Mouse (Mus musculus) kidney, embryonic 16.5 days (tissue): Measurements from ENCODE around the gene Dock1. TPM values are rescaled to one million over a fixed set of nuclear protein-coding genes. Genes with fewer than 3 reads are reported as not detected.

Experiments
- ATAC-seq: fragments of 200-750 bp; cut with Nextera tagmentation; 2 replicates; pipeline ENCODE4 v1.8.0; 2017; ENCODE audit warnings: moderate TSS enrichment; ENCODE audit not compliant: low FRiP score, low TSS enrichment
- H3K27ac ChIP-seq: fragments of 300-500 bp; sonication (generic); 2 replicates; pipeline ENCODE4 v1.5.1; 2014; ENCODE audit warnings: low read length
- H3K27me3 ChIP-seq: fragments of 300-500 bp; sonication (generic); 2 replicates; pipeline ENCODE4 v1.6.1; 2014; ENCODE audit warnings: low read length, control low read depth, mixed read lengths; ENCODE audit not compliant: insufficient read depth
- H3K36me3 ChIP-seq: fragments of 300-500 bp; sonication (generic); 2 replicates; pipeline ENCODE4 v1.6.1; 2014; ENCODE audit warnings: low read length, control low read depth, mixed read lengths; ENCODE audit not compliant: insufficient read depth
- H3K4me1 ChIP-seq: fragments of 300-500 bp; sonication (generic); 2 replicates; pipeline ENCODE4 v1.6.1; 2014; ENCODE audit warnings: low read length, control low read depth, mixed read lengths; ENCODE audit not compliant: insufficient read depth
- H3K4me2 ChIP-seq: fragments of 300-500 bp; sonication (generic); replicated peaks from 2 replicates; pipeline ENCODE4 v1.6.1; 2014; ENCODE audit warnings: low read depth, low read length
- H3K4me3 ChIP-seq: fragments of 300-500 bp; sonication (generic); 2 replicates; pipeline ENCODE4 v1.5.1; 2014; ENCODE audit warnings: mild to moderate bottlenecking, low read length
- H3K9ac ChIP-seq: fragments of 300-500 bp; sonication (generic); replicated peaks from 2 replicates; pipeline ENCODE4 v1.6.1; 2014; ENCODE audit warnings: low read length
- H3K9me3 ChIP-seq: fragments of 300-500 bp; sonication (generic); 2 replicates; pipeline ENCODE4 v1.6.1; 2016; ENCODE audit warnings: low read length, control low read depth
- WGBS: fragments of 180-500 bp; shearing (Covaris S2); extraction: QIAGEN DNeasy Blood & Tissue Kit; methylation state at CpG from one replicate; pipeline ENCODE4 v1.1.7; 2014; 5-methylcytosine and 5-hydroxymethylcytosine counted together
- polyA plus RNA-seq: library from polyadenylated mRNA; unstranded; fragments of >200 nt; fragmentation: Nextera tagmentation; extraction: Ambion mirVana; gene quantifications from 2 replicates; pipeline ENCODE4 v1.2.1, GENCODE M21; 2015

Dock1 gene
- polyA plus RNA-seq, 1 experiment from 2014 or later = 41.4 TPM

DNA sequence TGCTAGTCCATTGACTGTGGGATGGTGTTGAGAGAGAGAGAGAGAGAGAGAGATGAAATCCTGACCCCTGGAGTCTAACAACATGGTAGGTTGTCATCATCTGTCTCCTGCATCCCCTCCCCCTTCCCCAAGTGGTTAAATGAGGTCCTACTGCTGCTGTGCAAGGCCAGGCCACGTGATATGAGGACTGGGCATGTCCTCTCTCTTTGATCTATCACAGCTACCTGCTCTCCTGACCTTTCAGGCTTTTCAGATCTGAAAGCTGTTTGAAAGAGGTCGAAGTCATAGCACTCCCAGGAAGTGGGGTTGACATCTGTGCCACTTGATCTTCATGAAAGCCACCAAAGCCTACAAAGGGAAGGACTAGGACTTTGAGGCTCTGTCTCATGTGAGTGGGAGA is 365.2 kb downstream of the Dock1 start:
- peaks cover 43% of the 10 kb centered on the region for H3K4me1 ChIP-seq
- no peak overlapping the region for H3K4me3 ChIP-seq
- 19% methylated on average over 2 of the region's 2 CpGs for WGBS
- no peaks in the 10 kb centered on the region for H3K27me3 ChIP-seq
- no peak overlapping the region for H3K9ac ChIP-seq
- no peak for ATAC-seq
- H3K36me3 ChIP-seq = no peaks in the 10 kb centered on the region
- no peak overlapping the region for H3K4me2 ChIP-seq
- no peak overlapping the region for H3K27ac ChIP-seq
- H3K9me3 ChIP-seq = no peaks in the 10 kb centered on the region

DNA sequence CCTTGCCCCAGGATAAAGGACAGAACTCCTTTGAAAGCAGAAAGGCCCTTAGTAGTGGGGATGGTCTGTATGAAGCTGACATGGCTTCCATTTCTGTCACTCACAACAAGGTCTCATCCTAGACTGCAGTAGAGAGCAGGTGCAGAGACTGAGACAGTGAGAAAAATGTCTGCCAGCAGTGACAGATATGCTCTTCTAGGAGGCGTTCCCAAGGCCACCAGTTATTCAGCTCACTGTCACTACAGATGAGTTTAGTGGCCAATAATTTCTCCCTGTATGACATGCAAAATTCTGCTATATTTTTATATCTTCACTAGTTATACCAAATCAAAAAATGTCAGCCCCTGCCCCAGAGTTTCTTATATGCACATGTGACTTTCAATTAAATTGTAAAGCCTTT is 368.5 kb downstream of the Dock1 start:
- peaks cover 31% of the 10 kb centered on the region for H3K4me1 ChIP-seq
- H3K27ac ChIP-seq = no peak overlapping the region
- no peak overlapping the region for H3K4me3 ChIP-seq
- no peaks in the 10 kb centered on the region for H3K27me3 ChIP-seq
- H3K36me3 ChIP-seq = no peaks in the 10 kb centered on the region
- 86% methylated on average over 1 of the region's 1 CpGs for WGBS
- H3K4me2 ChIP-seq = no peak overlapping the region
- no peak overlapping the region for H3K9ac ChIP-seq
- ATAC-seq = no peak
- H3K9me3 ChIP-seq = no peaks in the 10 kb centered on the region

DNA sequence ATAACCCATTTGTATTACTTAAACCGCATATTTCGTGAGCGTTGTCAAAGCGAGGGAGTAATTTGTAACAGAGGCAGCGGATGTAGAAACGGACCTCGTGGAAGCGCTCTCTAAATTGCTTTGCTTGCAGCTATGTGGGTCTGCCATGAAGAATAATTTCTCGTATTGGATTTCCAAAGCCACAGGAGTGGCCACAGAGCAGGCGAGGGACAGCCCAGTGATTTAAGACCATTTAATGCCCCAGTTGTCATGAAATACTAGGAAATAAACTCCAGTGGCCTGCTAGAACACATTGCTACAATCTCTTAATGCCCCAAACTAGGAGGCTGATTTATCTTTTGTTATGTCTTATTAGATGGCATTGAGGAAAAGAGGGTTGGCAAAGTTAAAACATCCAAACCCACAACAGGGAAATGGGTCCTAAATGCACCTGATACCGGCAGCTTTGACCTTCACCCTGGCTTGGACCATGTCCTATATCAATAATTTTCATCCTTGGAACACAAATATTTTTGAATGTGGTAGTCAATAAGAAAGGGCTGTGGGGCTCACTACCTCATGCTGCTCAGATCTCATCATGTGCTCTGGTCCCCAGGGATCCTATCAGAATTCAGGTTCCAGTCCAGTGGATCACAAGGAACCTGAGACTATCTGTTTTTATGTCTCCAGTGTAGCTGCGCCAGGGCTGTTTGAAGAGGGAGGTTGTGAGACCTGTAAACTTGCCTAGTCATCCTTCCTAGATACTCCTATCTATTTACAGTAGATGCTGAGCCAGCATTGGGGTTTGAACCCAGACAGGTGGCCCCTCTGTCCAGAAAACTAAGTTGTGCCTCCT is 373.7 kb downstream of the Dock1 start:
- H3K4me3 ChIP-seq = no peak overlapping the region
- 41% methylated on average over 12 of the region's 12 CpGs for WGBS
- peak overlapping the region; percentile 12; the same call in 1 of the 2 replicates for H3K27ac ChIP-seq
- no peaks in the 10 kb centered on the region for H3K27me3 ChIP-seq
- no peak overlapping the region for H3K9ac ChIP-seq
- no peaks in the 10 kb centered on the region for H3K4me1 ChIP-seq
- peaks cover 8% of the 10 kb centered on the region; the same call in 1 of the 2 replicates for H3K9me3 ChIP-seq
- H3K4me2 ChIP-seq = peak overlapping the region; percentile 2; the same call in 1 of the 2 replicates
- ATAC-seq = peak; percentile 59; the same call in 1 of the 2 replicates
- no peaks in the 10 kb centered on the region for H3K36me3 ChIP-seq

DNA sequence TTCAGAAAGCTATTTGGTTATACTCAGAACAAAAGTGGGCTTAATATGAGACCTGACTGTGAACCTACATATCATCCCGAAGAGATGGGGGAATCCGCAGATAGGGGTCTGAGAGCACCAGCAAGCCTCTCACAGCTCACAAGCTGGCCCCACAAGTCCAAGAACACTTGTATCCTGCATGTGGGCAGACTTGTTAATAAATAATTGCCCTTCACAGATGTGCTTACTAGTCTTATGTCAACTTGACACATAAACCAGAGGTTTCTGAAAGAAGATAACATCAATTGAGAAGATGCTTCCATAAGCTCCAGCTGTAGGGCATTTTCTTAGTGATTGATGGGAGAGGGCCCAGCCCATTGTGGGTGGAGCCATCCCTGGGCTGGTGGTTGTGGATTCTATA is 379.0 kb downstream of the Dock1 start:
- Histone ChIP-seq H3K36me3 (no peaks in the 10 kb centered on the region), H3K4me3 (no peak overlapping the region), H3K27me3 (no peaks in the 10 kb centered on the region), H3K27ac (no peak overlapping the region), H3K4me1 (peaks cover 3% of the 10 kb centered on the region; the same call in 1 of the 2 replicates), H3K9me3 (peaks cover 6% of the 10 kb centered on the region; the same call in 1 of the 2 replicates), H3K9ac (no peak overlapping the region), H3K4me2 (no peak overlapping the region)
- WGBS = 87% methylated on average over 2 of the region's 2 CpGs
- no peak for ATAC-seq

DNA sequence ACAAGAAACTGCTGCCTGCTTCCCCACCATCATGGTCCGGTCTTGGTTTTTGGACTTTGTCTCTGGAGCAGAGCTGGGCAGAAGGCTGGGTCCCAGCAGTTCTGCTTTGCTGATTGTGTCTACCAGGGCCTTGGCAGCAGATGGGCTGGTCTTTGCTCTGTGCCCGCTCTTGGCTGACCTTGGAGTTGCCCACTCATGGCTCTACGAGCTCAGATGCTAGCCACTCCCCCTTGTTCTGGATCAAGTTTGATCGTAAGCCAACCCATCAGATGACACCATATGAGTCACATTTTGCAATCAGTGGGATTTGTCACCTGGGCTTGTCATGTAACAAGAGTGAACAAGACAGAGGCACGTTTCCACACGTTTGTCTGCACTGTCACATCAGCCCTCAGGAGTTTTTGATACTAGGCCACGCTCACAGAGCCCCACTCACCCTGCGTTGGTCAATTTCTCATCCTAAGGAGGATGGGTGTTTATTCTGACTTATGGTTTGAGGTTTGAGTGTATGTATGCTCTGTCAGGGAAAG is 382.8 kb downstream of the Dock1 start:
- H3K27ac ChIP-seq = no peak overlapping the region
- H3K4me2 ChIP-seq = no peak overlapping the region
- 88% methylated on average over 8 of the region's 8 CpGs for WGBS
- no peak overlapping the region for H3K4me3 ChIP-seq
- H3K36me3 ChIP-seq = peaks cover 9% of the 10 kb centered on the region
- no peak overlapping the region for H3K9ac ChIP-seq
- peaks cover 3% of the 10 kb centered on the region; the same call in 1 of the 2 replicates for H3K4me1 ChIP-seq
- H3K9me3 ChIP-seq = no peaks in the 10 kb centered on the region
- H3K27me3 ChIP-seq = no peaks in the 10 kb centered on the region
- no peak for ATAC-seq

DNA sequence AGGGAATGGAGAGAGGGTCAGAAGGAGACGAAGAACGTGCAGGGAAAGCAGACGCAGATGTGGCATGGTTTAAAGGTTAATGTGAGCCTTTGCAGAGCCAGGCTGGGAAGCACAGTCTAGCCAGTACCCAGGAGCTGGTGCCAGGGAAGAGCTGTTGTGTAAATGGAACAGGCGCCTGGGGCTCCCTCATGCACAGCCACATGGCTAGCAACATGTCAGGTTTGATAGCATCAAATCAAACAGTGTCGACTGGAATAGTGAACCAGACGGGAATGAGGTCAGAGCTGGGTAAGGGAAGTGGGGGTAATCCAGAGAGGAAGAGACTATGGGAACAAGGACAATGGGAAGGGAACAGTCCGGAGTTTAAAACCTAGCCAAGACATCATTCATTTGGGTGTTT is 384.2 kb downstream of the Dock1 start:
- Histone ChIP-seq H3K9me3 (no peaks in the 10 kb centered on the region), H3K4me2 (no peak overlapping the region), H3K9ac (no peak overlapping the region), H3K4me3 (no peak overlapping the region), H3K4me1 (peaks cover 12% of the 10 kb centered on the region), H3K27me3 (no peaks in the 10 kb centered on the region), H3K36me3 (peaks cover 11% of the 10 kb centered on the region), H3K27ac (no peak overlapping the region)
- 72% methylated on average over 7 of the region's 7 CpGs for WGBS
- ATAC-seq = no peak

DNA sequence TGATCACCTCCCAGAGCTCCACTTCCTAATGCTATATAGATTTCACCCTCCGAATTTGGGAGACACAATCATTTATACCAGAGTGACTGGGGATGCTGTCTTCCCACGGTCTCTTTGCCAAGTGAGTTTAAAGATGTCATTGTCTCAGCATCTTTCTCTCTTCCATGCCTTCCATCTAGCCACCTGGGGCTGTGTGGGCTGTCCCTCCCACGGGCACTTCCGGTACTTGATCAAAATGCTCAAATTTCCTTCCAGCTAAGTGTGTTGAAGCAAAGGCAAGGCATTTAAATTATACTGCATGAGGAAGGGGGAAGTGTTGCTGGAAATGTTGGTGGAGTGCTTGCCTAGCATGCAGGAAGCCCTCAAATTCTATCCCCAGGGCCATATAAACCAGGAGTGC is 388.6 kb downstream of the Dock1 start:
- peaks cover 29% of the 10 kb centered on the region for H3K36me3 ChIP-seq
- peaks cover 14% of the 10 kb centered on the region for H3K4me1 ChIP-seq
- H3K27ac ChIP-seq = peak overlapping the region; percentile 50; the same call in 1 of the 2 replicates
- H3K4me3 ChIP-seq = no peak overlapping the region
- H3K9ac ChIP-seq = no peak overlapping the region
- 34% methylated on average over 4 of the region's 4 CpGs for WGBS
- H3K9me3 ChIP-seq = peaks cover 8% of the 10 kb centered on the region; the same call in 1 of the 2 replicates
- 0 out of 2 replicates have a peak, but pooled peaks have one; percentile 9 for ATAC-seq
- no peak overlapping the region for H3K4me2 ChIP-seq
- H3K27me3 ChIP-seq = no peaks in the 10 kb centered on the region

DNA sequence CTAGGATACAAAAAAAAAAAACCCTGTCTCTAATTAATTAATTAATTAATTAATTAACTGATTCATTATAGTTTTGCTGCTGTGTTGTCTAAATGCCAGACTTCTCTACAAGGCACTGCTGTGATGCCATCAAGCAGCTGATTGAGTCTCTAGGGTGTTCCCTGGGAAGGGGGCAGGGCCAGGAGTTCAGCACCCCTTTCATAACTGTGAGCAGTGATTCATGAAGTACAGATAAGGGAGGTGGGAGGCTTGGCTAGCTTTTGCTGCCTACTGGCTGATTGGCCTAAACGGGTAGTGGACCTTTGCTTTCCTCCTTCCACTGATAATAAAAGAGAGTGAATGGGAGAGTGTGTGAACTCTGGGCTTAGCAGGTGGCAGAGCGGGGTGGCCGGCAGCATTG is 389.1 kb downstream of the Dock1 start:
- ATAC-seq = no peak
- H3K27ac ChIP-seq = peak overlapping the region; percentile 50; the same call in 1 of the 2 replicates
- peaks cover 8% of the 10 kb centered on the region; the same call in 1 of the 2 replicates for H3K9me3 ChIP-seq
- H3K36me3 ChIP-seq = peaks cover 30% of the 10 kb centered on the region
- no peak overlapping the region for H3K4me2 ChIP-seq
- no peak overlapping the region for H3K4me3 ChIP-seq
- H3K27me3 ChIP-seq = no peaks in the 10 kb centered on the region
- H3K9ac ChIP-seq = no peak overlapping the region
- WGBS = 72% methylated on average over 3 of the region's 3 CpGs
- peaks cover 19% of the 10 kb centered on the region for H3K4me1 ChIP-seq

DNA sequence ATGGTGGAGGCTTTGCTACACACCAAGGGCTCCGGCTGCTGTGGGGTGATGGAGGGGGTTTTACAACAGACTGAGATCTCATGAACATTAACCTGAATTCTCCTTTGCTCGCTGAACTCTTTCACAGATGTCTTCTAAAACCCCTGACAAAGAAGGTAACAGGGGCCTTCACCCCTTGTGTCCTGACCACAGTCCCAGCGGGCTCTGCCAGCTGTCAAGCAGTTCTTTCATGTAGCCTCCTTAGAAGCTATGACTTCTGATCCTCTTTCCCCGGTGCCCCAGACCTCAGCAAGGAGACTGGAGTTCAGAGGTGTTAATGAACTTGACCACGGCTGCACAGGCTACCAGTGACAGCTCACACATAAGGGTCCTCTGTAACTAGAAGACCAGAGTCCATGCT is 393.4 kb downstream of the Dock1 start:
- H3K36me3 ChIP-seq = peaks cover 20% of the 10 kb centered on the region

DNA sequence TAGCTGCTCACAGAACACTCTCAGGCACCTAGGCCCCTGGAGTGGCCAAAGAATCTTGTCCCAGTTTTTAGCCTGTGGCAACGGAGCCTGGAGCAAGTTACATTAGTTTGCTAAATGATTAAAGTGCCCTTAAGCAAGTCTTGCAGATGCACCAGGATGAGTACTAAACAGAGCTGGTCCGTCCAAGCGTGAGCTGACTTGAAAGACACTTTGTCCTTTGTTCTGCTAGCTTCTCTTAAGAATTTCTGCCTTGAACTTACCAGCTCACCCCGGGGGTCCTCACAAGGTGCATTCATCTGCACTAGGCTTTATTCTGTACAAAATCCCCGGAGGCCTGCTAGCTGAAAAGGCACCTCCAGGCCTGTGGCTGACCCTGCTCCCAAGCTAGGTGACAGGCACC is 394.8 kb downstream of the Dock1 start:
- Histone ChIP-seq H3K4me2 (no peak overlapping the region), H3K36me3 (peaks cover 16% of the 10 kb centered on the region), H3K9ac (no peak overlapping the region), H3K4me1 (peaks cover 15% of the 10 kb centered on the region; the same call in 1 of the 2 replicates), H3K27me3 (no peaks in the 10 kb centered on the region), H3K27ac (no peak overlapping the region), H3K4me3 (no peak overlapping the region), H3K9me3 (peaks cover 8% of the 10 kb centered on the region; the same call in 1 of the 2 replicates)
- 58% methylated on average over 5 of the region's 5 CpGs for WGBS
- ATAC-seq = no peak

More for the DNA sequence above, 393.4 kb downstream of the Dock1 start:
- no peak overlapping the region for H3K9ac ChIP-seq
- WGBS = 75% methylated on average over 5 of the region's 5 CpGs
- no peak overlapping the region for H3K27ac ChIP-seq
- peaks cover 8% of the 10 kb centered on the region; the same call in 1 of the 2 replicates for H3K9me3 ChIP-seq
- no peaks in the 10 kb centered on the region for H3K27me3 ChIP-seq
- H3K4me2 ChIP-seq = no peak overlapping the region
- H3K4me3 ChIP-seq = no peak overlapping the region
- H3K4me1 ChIP-seq = peaks cover 24% of the 10 kb centered on the region
- no peak for ATAC-seq
